Comparison of ENCODE assay signal across 8 mouse cellular contexts in genomic region chr7:27691076-27691475, GRCm38 (mm10). TPM values are rescaled to one million over a fixed set of nuclear protein-coding genes. Genes with fewer than 3 reads are reported as not detected.
DNase-seq lines count a peak whose midpoint lies in the region; ATAC-seq and TF ChIP-seq lines count a peak whose summit lies in the region.
"Had no signal": no experiment of that assay in that cellular context is flagged by ENCODE, and none has a peak within 500 bp of the region (broad histone marks: within the 10 kb centered on the region; RNA-seq: fewer than 3 reads in every experiment).

No protein-coding gene starts in this region.

- H3K27ac ChIP-seq in kidney, adult 2 months (ENCODE audit: insufficient read depth, low read depth, low read length): no peak overlapping the region
- no peak overlapping the region for H3K27ac ChIP-seq in CH12.LX (ENCODE audit: insufficient read depth, low read depth)
- no peak overlapping the region for H3K27ac ChIP-seq in embryonic fibroblast, embryonic 13.5 days (ENCODE audit: insufficient read depth, low read length)
- no peak overlapping the region for H3K27ac ChIP-seq in olfactory bulb, adult 2 months (ENCODE audit: insufficient read depth, low read depth, low read length)

- H3K9me3 ChIP-seq in CH12.LX (replicated peaks; ENCODE audit: low read length): no peaks in the 10 kb centered on the region

- POLR2A ChIA-PET in Patski (lab: Charles Lee): no interaction called here

- H3K4me3 ChIP-seq in kidney, adult 2 months (ENCODE audit: insufficient read depth, low read depth, low read length): no peak overlapping the region
- H3K4me3 ChIP-seq in CH12.LX (replicated peaks in 1 of 3; ENCODE audit: low read depth in 2 of 3, low read length in 2 of 3, poor library complexity in 1 of 3): no peak overlapping the region
- H3K4me3 ChIP-seq in embryonic fibroblast, embryonic 13.5 days (ENCODE audit: insufficient read depth, low read length): no peak overlapping the region
- H3K4me3 ChIP-seq in olfactory bulb, adult 2 months (ENCODE audit: insufficient read depth, low read depth, low read length): no peak overlapping the region

- TF ChIP-seq CTCF in kidney, adult 2 months (conservative IDR thresholded peaks at IDR 0.05; ENCODE audit: insufficient read depth, insufficient read length, low read depth, low read length): peak; percentile 72
- peak; percentile 56 to 83 for TF ChIP-seq CTCF in CH12.LX (conservative IDR thresholded peaks at IDR 0.05 in 1 of 2, IDR thresholded peaks at IDR 0.05 in 1 of 2; ENCODE audit: low read depth in 2 of 2, low read length in 2 of 2)
- peak; percentile 79 for TF ChIP-seq CTCF in Patski (IDR thresholded peaks at IDR 0.05)
- peak; percentile 63 for TF ChIP-seq CTCF in embryonic fibroblast, embryonic 13.5 days (IDR thresholded peaks at IDR 0.05; ENCODE audit: borderline replicate concordance, insufficient read depth, low read length)
- TF ChIP-seq CTCF in olfactory bulb, adult 2 months (IDR thresholded peaks at IDR 0.05; ENCODE audit: insufficient read depth, low read depth, low read length): peak; percentile 59

- no peak overlapping the region for H3K9ac ChIP-seq in CH12.LX (ENCODE audit: insufficient read depth, low read depth)

- no peak overlapping the region for H3K4me2 ChIP-seq in CH12.LX (ENCODE audit: insufficient read depth, low read depth, poor library complexity, severe bottlenecking)

- ATAC-seq in Patski: no peak
- no peak for ATAC-seq in monocyte, adult 5-6 weeks (replicated peaks; ENCODE audit: insufficient number of reproducible peaks, low FRiP score, low TSS enrichment, poor library complexity, severe bottlenecking)

- peak; percentile 74 for TF ChIP-seq RAD21 in CH12.LX (IDR thresholded peaks at IDR 0.05; ENCODE audit: low read depth, low read length)

- WGBS in kidney, adult 2 months: 43% methylated on average over 5 of the region's 5 CpGs
- WGBS in olfactory bulb, adult 2 months: 42% methylated on average over 5 of the region's 5 CpGs

- H3K79me2 ChIP-seq in CH12.LX (replicated peaks; ENCODE audit: control insufficient read depth, extremely low read depth, insufficient read depth, poor library complexity, severe bottlenecking): no peaks in the 10 kb centered on the region

- no peaks in the 10 kb centered on the region for H3K27me3 ChIP-seq in kidney, adult 2 months (replicated peaks; ENCODE audit: control insufficient read depth, insufficient read depth, low read length)
- H3K27me3 ChIP-seq in CH12.LX (replicated peaks) (no peaks in the 10 kb centered on the region), Patski (no peaks in the 10 kb centered on the region)

- H3K36me3 ChIP-seq in kidney, adult 2 months (ENCODE audit: control insufficient read depth, insufficient read depth, low read length): no peaks in the 10 kb centered on the region
- H3K36me3 ChIP-seq in CH12.LX (replicated peaks in 1 of 2; ENCODE audit: control insufficient read depth in 1 of 2, insufficient read depth in 1 of 2, low read length in 1 of 2): no peaks in the 10 kb centered on the region

- dilution Hi-C loops in CH12.LX (cut with MboI; ENCODE audit: extremely low pct_ligation_motif_present, extremely low pct_unique_long_range_greater_than_20kb, low sequenced_read_pairs): no loop called here

- in situ Hi-C loops in CH12.LX (cut with MboI; ENCODE audit: low pct_ligation_motif_present, low pct_unique_long_range_greater_than_20kb, low sequenced_read_pairs): loop anchor here (5.0 kb wide), 1 partner anchor 36 kb away; no protein-coding TSS in a partner anchor
- in situ Hi-C loops in Patski (cut with MboI; ENCODE audit: low pct_unique_long_range_greater_than_20kb): loop anchor here (5.0 kb wide), 1 partner anchor 36 kb away; no protein-coding TSS in a partner anchor

- DNase-seq in kidney, adult 2 months: peak; percentile 27
- DNase-seq in kidney, adult 11 months: no peak
- DNase-seq in CH12.LX (ENCODE audit: extremely low read depth): peak; percentile 62
- DNase-seq in Patski (ENCODE audit: low read depth, low spot score): no peak

- no peak for TF ChIP-seq EP300 in CH12.LX (IDR thresholded peaks at IDR 0.05; ENCODE audit: low read length)

- CTCF ChIA-PET in Patski (lab: Charles Lee): no interaction called here

- peaks cover 5% of the 10 kb centered on the region; the same call in 1 of the 2 replicates for H3K4me1 ChIP-seq in kidney, adult 2 months (ENCODE audit: control insufficient read depth, insufficient read depth, low read length)
- H3K4me1 ChIP-seq in CH12.LX (ENCODE audit: control insufficient read depth in 1 of 2, insufficient read depth in 2 of 2): peaks cover 8 to 15% of the 10 kb centered on the region in 2 experiments
- H3K4me1 ChIP-seq in embryonic fibroblast, embryonic 13.5 days (ENCODE audit: control insufficient read depth, insufficient read depth, low read length): no peaks in the 10 kb centered on the region
- peaks cover 2% of the 10 kb centered on the region for H3K4me1 ChIP-seq in olfactory bulb, adult 2 months (ENCODE audit: control insufficient read depth, insufficient read depth, low read length)

- no peak for TF ChIP-seq POLR2A in kidney, adult 2 months (IDR thresholded peaks at IDR 0.05; ENCODE audit: low read depth, low read length)
- TF ChIP-seq POLR2A in CH12.LX (IDR thresholded peaks at IDR 0.05; ENCODE audit: low read depth, low read length): no peak
- no peak for TF ChIP-seq POLR2A in embryonic fibroblast, embryonic 13.5 days (IDR thresholded peaks at IDR 0.05; ENCODE audit: low read depth, low read length)
- TF ChIP-seq POLR2A in olfactory bulb, adult 2 months (IDR thresholded peaks at IDR 0.05; ENCODE audit: insufficient read depth, low read depth, low read length): no peak

TF ChIP-seq in CH12.LX, 34 proteins besides CTCF, POLR2A, EP300 and RAD21:
- TF ChIP-seq IRF4 (IDR thresholded peaks at IDR 0.05; ENCODE audit: low read depth, low read length) (no peak), MAX (IDR thresholded peaks at IDR 0.05; ENCODE audit: low read length) (no peak), JUND (conservative IDR thresholded peaks at IDR 0.05; ENCODE audit: low read depth, low read length) (no peak), USF1 (IDR thresholded peaks at IDR 0.05; ENCODE audit: low read depth, low read length) (no peak), MYC (IDR thresholded peaks at IDR 0.05; ENCODE audit: low read depth, low read length) (0 out of 2 replicates have a peak, but pooled peaks have one; percentile 10), SMC3 (IDR thresholded peaks at IDR 0.05; ENCODE audit: low read depth, low read length) (peak; percentile 73), KAT2A (IDR thresholded peaks at IDR 0.05; ENCODE audit: insufficient replicate concordance, low read length) (no peak)

RNA-seq across cellular contexts. Expression of gene Zfp607b, which starts 1.9 kb away (rescaled TPM):
- 0.27 and 1.1 TPM in 2 replicates for polyA plus RNA-seq in kidney, adult 2 months (2012; rRNA removed)
- total RNA-seq in CH12.LX (2012; rRNA removed) (0.76 and 1.2 TPM in 2 replicates), CH12.LX (2014; rRNA removed) (0.93 and 0.97 TPM in 2 replicates)
- polyA plus RNA-seq in CH12.LX (2012; ENCODE audit: insufficient read length, low read depth) (0.90 and 1.0 TPM in 2 replicates), Patski (2021) (1.1 TPM)
- 1.7 and 2.2 TPM in 2 replicates for polyA plus RNA-seq in embryonic fibroblast, embryonic 13.5 days (2011; ENCODE audit: insufficient read length, low read depth, missing spikeins)
- polyA plus RNA-seq in olfactory bulb, adult 2 months (2012; ENCODE audit: insufficient read depth, insufficient read length, low replicate concordance, missing spikeins): not detected in 2 replicates
- 0.58 to 1.4 TPM in 2 of 3 replicates, not detected in the other for total RNA-seq in monocyte, adult 5-6 weeks (2017)

RNA-seq across cellular contexts. Expression of gene Map3k10, which starts 16.7 kb away (rescaled TPM):
- polyA plus RNA-seq in kidney, adult 2 months (2012; rRNA removed): 24.6 and 26.8 TPM in 2 replicates
- total RNA-seq in CH12.LX (2012; rRNA removed): 15.0 and 16.7 TPM in 2 replicates
- total RNA-seq in CH12.LX (2014; rRNA removed): 7.2 and 7.8 TPM in 2 replicates
- polyA plus RNA-seq in CH12.LX (2012; ENCODE audit: insufficient read length, low read depth): 7.6 and 8.2 TPM in 2 replicates
- polyA plus RNA-seq in Patski (2021): 34.0 TPM
- 26.2 and 28.1 TPM in 2 replicates for polyA plus RNA-seq in embryonic fibroblast, embryonic 13.5 days (2011; ENCODE audit: insufficient read length, low read depth, missing spikeins)
- polyA plus RNA-seq in olfactory bulb, adult 2 months (2012; ENCODE audit: insufficient read depth, insufficient read length, low replicate concordance, missing spikeins): not detected in 2 replicates
- 3.2 to 18.5 TPM (median 4.4 TPM) in 3 replicates for total RNA-seq in monocyte, adult 5-6 weeks (2017)

RNA-seq across cellular contexts. Expression of gene Ttc9b, which starts 37.4 kb away (rescaled TPM):
- polyA plus RNA-seq in kidney, adult 2 months (2012; rRNA removed): not detected in 2 replicates
- total RNA-seq in CH12.LX (2012; rRNA removed) (0.08 TPM in 1 of 2 replicates, not detected in the other), CH12.LX (2014; rRNA removed) (not detected in 2 replicates)
- polyA plus RNA-seq in CH12.LX (2012; ENCODE audit: insufficient read length, low read depth) (not detected in 2 replicates), Patski (2021) (0.12 TPM)
- not detected in 2 replicates for polyA plus RNA-seq in embryonic fibroblast, embryonic 13.5 days (2011; ENCODE audit: insufficient read length, low read depth, missing spikeins)
- not detected in 2 replicates for polyA plus RNA-seq in olfactory bulb, adult 2 months (2012; ENCODE audit: insufficient read depth, insufficient read length, low replicate concordance, missing spikeins)
- not detected in 3 replicates for total RNA-seq in monocyte, adult 5-6 weeks (2017)
- polyA plus RNA-seq: liver, embryonic 16.5 days had no signal

RNA-seq across cellular contexts. Expression of gene Zfp60, which starts 40.1 kb away (rescaled TPM):
- polyA plus RNA-seq in kidney, adult 2 months (2012; rRNA removed): 1.7 and 2.4 TPM in 2 replicates
- total RNA-seq in CH12.LX (2012; rRNA removed) (7.8 and 8.2 TPM in 2 replicates), CH12.LX (2014; rRNA removed) (7.2 and 8.1 TPM in 2 replicates)
- polyA plus RNA-seq in CH12.LX (2012; ENCODE audit: insufficient read length, low read depth) (6.9 and 7.2 TPM in 2 replicates), Patski (2021) (13.1 TPM)
- 18.1 and 23.5 TPM in 2 replicates for polyA plus RNA-seq in embryonic fibroblast, embryonic 13.5 days (2011; ENCODE audit: insufficient read length, low read depth, missing spikeins)
- not detected in 2 replicates for polyA plus RNA-seq in olfactory bulb, adult 2 months (2012; ENCODE audit: insufficient read depth, insufficient read length, low replicate concordance, missing spikeins)
- 5.2 to 9.4 TPM (median 7.4 TPM) in 3 replicates for total RNA-seq in monocyte, adult 5-6 weeks (2017)

Comparison
In these comparisons a context has a peak if more than half of its experiments do, and no peak if none do; other contexts are left out.
1. DNase-seq: peak in kidney, adult 2 months (single experiment) and CH12.LX (single experiment); none in kidney, adult 11 months (single experiment) and Patski (single experiment).
2. Peak in every context shown above with its lines, with median percentiles within 50 percentile points of each other: CTCF ChIP-seq.